Mouse (Mus musculus): ENCODE data around the gene Krtap21-1. TPM values are rescaled to one million over a fixed set of nuclear protein-coding genes. Genes with fewer than 3 reads are reported as not detected.

The Krtap21-1 gene
- not detected in 2 replicates for polyA plus RNA-seq (2021; fragmentation: Nextera tagmentation)
- long read RNA-seq, experiment 1 = 0 reads
- long read RNA-seq, experiment 2 = 0 reads

GRCm38 (mm10) chr16:89403768-89404167, at the start of gene Krtap21-1:
Krtap21-1 (minus strand) TSS chr16:89403868.

GRCm38 (mm10) chr16:89420011-89420410, 16.3 kb upstream of the Krtap21-1 start, which contains the start of gene Krtap6-2:
Krtap6-2 (minus strand) TSS chr16:89420111.

Other genes with a start within 250 kb of the Krtap21-1 start
- gene Gm9789, start 245.9 kb downstream of the Krtap21-1 start, polyA plus RNA-seq (2021; fragmentation: Nextera tagmentation) = not detected in 2 replicates
- gene Gm7735, start 234.4 kb downstream of the Krtap21-1 start, polyA plus RNA-seq (2021; fragmentation: Nextera tagmentation) = not detected in 2 replicates
- not detected in 2 replicates for gene 1110057P08Rik, start 229.1 kb downstream of the Krtap21-1 start, polyA plus RNA-seq (2021; fragmentation: Nextera tagmentation)
- not detected in 2 replicates for gene Krtap20-2, start 198.0 kb downstream of the Krtap21-1 start, polyA plus RNA-seq (2021; fragmentation: Nextera tagmentation)
- not detected in 2 replicates for gene Krtap6-2, start 16.2 kb upstream of the Krtap21-1 start, polyA plus RNA-seq (2021; fragmentation: Nextera tagmentation)
- not detected in 2 replicates for gene Krtap8-1, start 84.1 kb upstream of the Krtap21-1 start, polyA plus RNA-seq (2021; fragmentation: Nextera tagmentation)
- not detected in 2 replicates for gene Krtap7-1, start 104.5 kb upstream of the Krtap21-1 start, polyA plus RNA-seq (2021; fragmentation: Nextera tagmentation)
- gene Krtap11-1, start 167.3 kb upstream of the Krtap21-1 start, polyA plus RNA-seq (2021; fragmentation: Nextera tagmentation) = not detected in 2 replicates

Data from layer of hippocampus, adult 6 months (tissue).